Mouse (Mus musculus) kidney, embryonic 14.5 days (tissue): ENCODE data around the gene Xiap. TPM values are rescaled to one million over a fixed set of nuclear protein-coding genes. Genes with fewer than 3 reads are reported as not detected.

ENCODE experiments used
- ATAC-seq: fragments of 200-750 bp; cut with Nextera tagmentation; 2 replicates; pipeline ENCODE4 v1.8.0; 2017; ENCODE audit warnings: moderate number of reproducible peaks, mild to moderate bottlenecking, moderate TSS enrichment, moderate library complexity; ENCODE audit not compliant: low FRiP score, low TSS enrichment
- H3K27ac ChIP-seq: fragments of 300-500 bp; sonication (generic); 2 replicates; pipeline ENCODE4 v1.5.1; 2014; ENCODE audit warnings: low read depth, mild to moderate bottlenecking, low read length, moderate library complexity, mixed read lengths
- H3K27me3 ChIP-seq: fragments of 300-500 bp; sonication (generic); 2 replicates; pipeline ENCODE4 v1.6.1; 2014; ENCODE audit warnings: mild to moderate bottlenecking, low read length; ENCODE audit not compliant: control insufficient read depth, insufficient read depth
- H3K36me3 ChIP-seq: fragments of 300-500 bp; sonication (generic); 2 replicates; pipeline ENCODE4 v1.6.1; 2014; ENCODE audit warnings: low read length, mixed read lengths; ENCODE audit not compliant: control insufficient read depth, insufficient read depth
- H3K4me1 ChIP-seq: fragments of 300-500 bp; sonication (generic); 2 replicates; pipeline ENCODE4 v1.6.1; 2014; ENCODE audit warnings: low read length, mixed read lengths; ENCODE audit not compliant: control insufficient read depth, insufficient read depth
- H3K4me2 ChIP-seq: fragments of 300-500 bp; sonication (generic); replicated peaks from 2 replicates; pipeline ENCODE4 v1.6.1; 2014; ENCODE audit warnings: low read depth, mild to moderate bottlenecking, low read length
- H3K4me3 ChIP-seq: fragments of 300-500 bp; sonication (generic); 2 replicates; pipeline ENCODE4 v1.5.1; 2014; ENCODE audit warnings: mild to moderate bottlenecking, low read length
- H3K9ac ChIP-seq: fragments of 300-500 bp; sonication (generic); 2 replicates; pipeline ENCODE4 v1.6.1; 2014; ENCODE audit warnings: low read depth, mild to moderate bottlenecking, low read length, moderate library complexity
- H3K9me3 ChIP-seq: fragments of 300-500 bp; sonication (generic); 2 replicates; pipeline ENCODE4 v1.6.1; 2016; ENCODE audit warnings: low read length; ENCODE audit not compliant: control insufficient read depth
- WGBS: fragments of 180-500 bp; shearing (Covaris S2); extraction: QIAGEN DNeasy Blood & Tissue Kit; methylation state at CpG from one replicate; pipeline ENCODE4 v1.1.7; 2014; 5-methylcytosine and 5-hydroxymethylcytosine counted together
- polyA plus RNA-seq: library from polyadenylated mRNA; unstranded; fragments of >200 nt; fragmentation: Nextera tagmentation; extraction: Ambion mirVana; gene quantifications from 2 replicates; pipeline ENCODE4 v1.2.1, GENCODE M21; 2014

Xiap gene
- polyA plus RNA-seq, 1 experiment from 2014 or later: 23.7 TPM

DNA sequence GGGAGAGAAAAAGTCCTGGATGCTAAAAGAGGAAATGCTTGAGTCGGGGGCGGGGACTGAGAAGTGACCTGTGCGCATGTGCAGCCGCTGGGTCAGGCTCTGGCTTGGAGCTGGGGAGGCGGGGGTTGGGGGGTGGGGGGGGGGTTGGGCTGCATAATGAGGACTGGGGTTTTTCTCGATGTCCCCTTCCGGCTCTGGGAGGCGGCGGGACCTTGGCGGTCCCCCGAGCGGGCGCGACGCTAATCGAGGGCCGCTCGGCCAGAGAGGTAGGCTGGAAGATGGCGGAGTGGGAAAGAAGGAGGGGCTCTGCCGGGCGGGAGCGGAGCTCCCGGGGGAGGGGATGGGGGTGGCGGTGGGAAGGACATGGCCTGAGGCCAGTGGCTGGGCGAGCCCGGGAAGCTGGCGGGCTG lies 8.3 kb downstream of the Xiap start:
- peak overlapping the region; percentile 56 for H3K9ac ChIP-seq
- peak; percentile 82 for ATAC-seq
- H3K27ac ChIP-seq: peak overlapping the region; percentile 90
- H3K4me3 ChIP-seq: peak overlapping the region; percentile 44
- no peaks in the 10 kb centered on the region for H3K36me3 ChIP-seq
- H3K4me1 ChIP-seq: no peaks in the 10 kb centered on the region
- H3K27me3 ChIP-seq: no peaks in the 10 kb centered on the region
- peak overlapping the region; percentile 34 for H3K4me2 ChIP-seq
- WGBS: 21% methylated on average over 22 of the region's 27 CpGs
- no peaks in the 10 kb centered on the region for H3K9me3 ChIP-seq

GRCm38 (mm10) chrX:42068201-42068874 lies 8.9 kb downstream of the Xiap start:
- 29% methylated on average over 30 of the region's 37 CpGs for WGBS
- H3K27me3 ChIP-seq: no peaks in the 10 kb centered on the region
- peak overlapping the region; percentile 44 for H3K4me3 ChIP-seq
- no peaks in the 10 kb centered on the region for H3K4me1 ChIP-seq
- peak overlapping the region; percentile 56 for H3K9ac ChIP-seq
- H3K27ac ChIP-seq: peak overlapping the region; percentile 90
- H3K4me2 ChIP-seq: peak overlapping the region; percentile 40
- peak; percentile 94 for ATAC-seq
- no peaks in the 10 kb centered on the region for H3K9me3 ChIP-seq
- no peaks in the 10 kb centered on the region for H3K36me3 ChIP-seq

- Histone ChIP-seq H3K27me3 (no peaks in the 10 kb centered on the region), H3K9me3 (no peaks in the 10 kb centered on the region), H3K4me1 (no peaks in the 10 kb centered on the region), H3K4me2 (peak overlapping the region; percentile 40), H3K27ac (peak overlapping the region; percentile 90), H3K4me3 (peak overlapping the region; percentile 44), H3K9ac (peak overlapping the region; percentile 53), H3K36me3 (no peaks in the 10 kb centered on the region)
- ATAC-seq: peak; percentile 30
- WGBS: 31% methylated on average over 3 of the region's 3 CpGs
These were observed 9.4 kb downstream of the Xiap start for GRCm38 (mm10) chrX:42068875-42069257.

DNA sequence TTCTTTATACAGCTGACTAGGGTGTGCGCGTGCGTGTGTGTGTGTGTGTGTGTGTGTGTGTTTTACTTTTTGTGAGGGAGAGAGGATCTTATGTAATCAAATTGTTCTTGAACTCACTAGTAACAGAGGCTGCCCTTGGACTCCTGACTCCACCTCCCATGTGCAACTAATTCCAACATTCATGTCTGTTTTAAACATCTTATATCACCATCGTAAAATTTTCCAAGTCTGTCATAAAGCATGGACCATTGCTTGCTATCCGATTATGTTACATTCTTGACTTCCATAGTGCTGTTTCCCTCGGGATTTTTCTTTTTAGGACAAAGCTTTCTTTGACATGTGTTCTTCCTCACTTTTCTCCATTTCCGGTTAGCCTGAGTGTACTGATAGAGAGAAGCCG lies 28.3 kb downstream of the Xiap start:
- H3K4me2 ChIP-seq: no peak overlapping the region
- no peaks in the 10 kb centered on the region for H3K9me3 ChIP-seq
- H3K4me3 ChIP-seq: no peak overlapping the region
- ATAC-seq: no peak
- H3K27me3 ChIP-seq: no peaks in the 10 kb centered on the region
- H3K4me1 ChIP-seq: no peaks in the 10 kb centered on the region
- no peaks in the 10 kb centered on the region; the same call in 1 of the 2 replicates for H3K36me3 ChIP-seq
- 69% methylated on average over 8 of the region's 8 CpGs for WGBS
- H3K27ac ChIP-seq: no peak overlapping the region
- no peak overlapping the region for H3K9ac ChIP-seq

DNA sequence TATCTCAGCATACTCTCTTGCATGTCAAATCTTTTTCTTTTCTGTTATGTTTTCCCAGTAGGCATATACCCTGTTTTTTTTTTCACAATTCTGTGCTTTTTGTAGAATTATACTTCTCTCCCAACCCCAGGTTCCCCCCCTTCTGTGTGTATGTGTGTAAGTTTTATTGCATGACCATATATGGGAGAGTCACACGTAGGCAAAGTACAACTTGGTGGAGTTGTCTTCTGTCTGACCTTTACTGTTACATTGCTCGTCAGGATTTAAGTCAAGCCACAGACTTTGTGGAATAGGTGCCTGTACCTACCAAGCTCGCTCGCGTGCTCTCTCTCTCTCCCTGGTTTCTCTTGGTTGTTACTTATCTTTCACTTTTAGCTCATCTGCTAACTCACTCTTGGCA lies 28.7 kb downstream of the Xiap start:
- no peaks in the 10 kb centered on the region for H3K4me1 ChIP-seq
- H3K36me3 ChIP-seq: no peaks in the 10 kb centered on the region; the same call in 1 of the 2 replicates
- 80% methylated on average over 5 of the region's 5 CpGs for WGBS
- H3K9me3 ChIP-seq: no peaks in the 10 kb centered on the region
- H3K4me3 ChIP-seq: no peak overlapping the region
- H3K27me3 ChIP-seq: no peaks in the 10 kb centered on the region
- H3K4me2 ChIP-seq: no peak overlapping the region
- H3K27ac ChIP-seq: no peak overlapping the region
- no peak overlapping the region for H3K9ac ChIP-seq
- no peak for ATAC-seq

GRCm38 (mm10) chrX:42107137-42107536 lies 47.7 kb downstream of the Xiap start:
- no peak for ATAC-seq
- H3K4me1 ChIP-seq: no peaks in the 10 kb centered on the region
- WGBS: 93% methylated on average over 6 of the region's 6 CpGs
- H3K4me3 ChIP-seq: no peak overlapping the region
- no peak overlapping the region for H3K27ac ChIP-seq
- no peak overlapping the region for H3K4me2 ChIP-seq
- H3K9ac ChIP-seq: no peak overlapping the region
- H3K27me3 ChIP-seq: no peaks in the 10 kb centered on the region
- no peaks in the 10 kb centered on the region for H3K9me3 ChIP-seq
- peaks cover 17% of the 10 kb centered on the region; the same call in 1 of the 2 replicates for H3K36me3 ChIP-seq

DNA sequence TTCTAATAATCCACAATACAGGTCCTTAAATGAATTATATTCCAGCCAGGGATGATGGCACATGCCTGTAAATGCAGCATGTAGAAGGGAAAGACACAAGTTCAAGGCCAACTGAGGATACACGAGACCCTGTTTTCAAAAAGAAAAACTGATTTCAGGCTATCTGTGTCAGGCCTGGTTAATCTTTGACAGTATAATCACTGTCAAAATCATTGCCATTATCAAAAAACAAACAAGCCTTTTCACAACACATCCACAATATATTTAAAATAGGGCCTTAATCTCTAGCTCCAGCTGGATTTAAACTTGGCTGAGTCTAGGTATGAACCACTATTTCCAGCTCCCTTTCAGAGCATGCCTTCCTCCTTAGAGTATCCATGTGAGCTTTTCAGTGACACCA lies 51.1 kb downstream of the Xiap start:
- Histone ChIP-seq H3K27me3 (no peaks in the 10 kb centered on the region), H3K9me3 (no peaks in the 10 kb centered on the region), H3K27ac (no peak overlapping the region), H3K4me3 (no peak overlapping the region), H3K4me2 (no peak overlapping the region), H3K4me1 (no peaks in the 10 kb centered on the region), H3K9ac (no peak overlapping the region), H3K36me3 (peaks cover 10% of the 10 kb centered on the region; the same call in 1 of the 2 replicates)
- ATAC-seq: no peak
- WGBS: 69% methylated on average over 1 of the region's 1 CpGs

DNA sequence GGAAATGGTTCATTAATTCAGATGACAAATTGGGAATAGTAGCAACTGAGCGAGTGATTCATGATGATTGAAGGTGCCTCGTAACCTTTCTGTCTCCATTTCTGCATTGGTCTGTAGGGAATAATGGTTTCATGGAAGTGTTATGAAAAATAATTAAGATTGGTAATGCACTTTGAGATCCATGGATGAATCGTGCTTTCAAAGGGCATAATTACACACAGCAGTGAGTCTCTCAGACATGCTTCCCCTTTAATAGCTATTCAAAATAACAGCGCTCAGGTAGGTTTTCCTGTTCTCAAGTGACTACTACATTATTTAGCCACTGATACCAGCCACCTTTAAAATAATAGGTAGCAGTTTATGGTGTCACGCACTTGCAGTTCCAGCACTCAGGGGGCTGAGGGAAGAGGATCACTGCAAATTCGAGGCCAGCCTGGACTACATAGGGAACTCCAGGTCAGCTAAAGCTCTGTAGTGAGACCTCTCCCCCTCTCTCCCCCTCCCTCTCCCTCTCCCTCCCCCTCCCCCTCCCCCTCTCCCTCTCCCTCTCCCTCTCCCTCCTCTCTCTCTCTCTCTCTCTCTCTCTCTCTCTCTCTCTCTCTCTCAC lies 60.1 kb downstream of the Xiap start:
- Histone ChIP-seq H3K27ac (no peak overlapping the region), H3K4me2 (no peak overlapping the region), H3K4me3 (no peak overlapping the region), H3K4me1 (no peaks in the 10 kb centered on the region), H3K9me3 (no peaks in the 10 kb centered on the region), H3K27me3 (no peaks in the 10 kb centered on the region), H3K9ac (no peak overlapping the region), H3K36me3 (no peaks in the 10 kb centered on the region)
- no peak for ATAC-seq
- 82% methylated on average over 6 of the region's 6 CpGs for WGBS

GRCm38 (mm10) chrX:42124963-42125697 lies 65.7 kb downstream of the Xiap start:
- ATAC-seq: no peak
- no peak overlapping the region for H3K27ac ChIP-seq
- no peak overlapping the region for H3K4me3 ChIP-seq
- no peaks in the 10 kb centered on the region for H3K4me1 ChIP-seq
- 78% methylated on average over 5 of the region's 5 CpGs for WGBS
- no peaks in the 10 kb centered on the region for H3K27me3 ChIP-seq
- H3K36me3 ChIP-seq: no peaks in the 10 kb centered on the region
- no peak overlapping the region for H3K9ac ChIP-seq
- H3K4me2 ChIP-seq: no peak overlapping the region
- no peaks in the 10 kb centered on the region for H3K9me3 ChIP-seq
